Mouse (Mus musculus) midbrain, embryonic 11.5 days (tissue): ENCODE data around the gene Itk. TPM values are rescaled to one million over a fixed set of nuclear protein-coding genes. Genes with fewer than 3 reads are reported as not detected.

Experiments used
- ATAC-seq: fragments of 200-750 bp; cut with Nextera tagmentation; 2 replicates; pipeline ENCODE4 v1.8.0; 2017; ENCODE audit warnings: moderate TSS enrichment, moderate library complexity; ENCODE audit not compliant: low FRiP score
- DNase-seq: peaks from one replicate; pipeline ENCODE4 v3.0.0; 2015; ENCODE audit warnings: low spot score; ENCODE audit errors: missing footprints
- H3K27ac ChIP-seq: fragments of 300-500 bp; sonication (generic); 2 replicates; pipeline ENCODE4 v1.5.1; 2014; ENCODE audit warnings: low read depth, low read length
- H3K27me3 ChIP-seq: fragments of 300-500 bp; sonication (generic); 2 replicates; pipeline ENCODE4 v1.6.1; 2014; ENCODE audit warnings: mild to moderate bottlenecking, low read length, moderate library complexity, mixed read lengths; ENCODE audit not compliant: control insufficient read depth, insufficient read depth
- H3K36me3 ChIP-seq: fragments of 300-500 bp; sonication (generic); 2 replicates; pipeline ENCODE4 v1.6.1; 2014; ENCODE audit warnings: mild to moderate bottlenecking, low read length, moderate library complexity, mixed read lengths; ENCODE audit not compliant: control insufficient read depth, insufficient read depth
- H3K4me1 ChIP-seq: fragments of 300-500 bp; sonication (generic); 2 replicates; pipeline ENCODE4 v1.6.1; 2014; ENCODE audit warnings: low read length; ENCODE audit not compliant: control insufficient read depth, insufficient read depth
- H3K4me2 ChIP-seq: fragments of 300-500 bp; sonication (generic); 2 replicates; pipeline ENCODE4 v1.6.1; 2014; ENCODE audit warnings: mild to moderate bottlenecking, moderate library complexity
- H3K4me3 ChIP-seq: fragments of 300-500 bp; sonication (generic); 2 replicates; pipeline ENCODE4 v1.5.1; 2014; ENCODE audit warnings: low read depth, low read length
- H3K9ac ChIP-seq: fragments of 300-500 bp; sonication (generic); 2 replicates; pipeline ENCODE4 v1.6.1; 2014; ENCODE audit warnings: low read length
- H3K9me3 ChIP-seq: fragments of 300-500 bp; sonication (generic); 2 replicates; pipeline ENCODE4 v1.6.1; 2016; ENCODE audit warnings: low read length; ENCODE audit not compliant: control insufficient read depth
- WGBS: fragments of 180-500 bp; shearing (Covaris S2); extraction: QIAGEN DNeasy Blood & Tissue Kit; methylation state at CpG from one replicate; pipeline ENCODE4 v1.1.7; 2014; 5-methylcytosine and 5-hydroxymethylcytosine counted together
- polyA plus RNA-seq: library from polyadenylated mRNA; unstranded; fragments of >200 nt; fragmentation: Nextera tagmentation; extraction: Ambion mirVana; gene quantifications from 2 replicates; pipeline ENCODE4 v1.2.1, GENCODE M21; 2014

The Itk gene
- polyA plus RNA-seq, 1 experiment from 2014 or later = not detected

- H3K36me3 ChIP-seq = no peaks in the 10 kb centered on the region
- no peaks in the 10 kb centered on the region for H3K9me3 ChIP-seq
- no peak overlapping the region for H3K9ac ChIP-seq
- ATAC-seq (no peak), DNase-seq (no peak)
- H3K27me3 ChIP-seq = no peaks in the 10 kb centered on the region
- no peaks in the 10 kb centered on the region for H3K4me1 ChIP-seq
- WGBS = 83% methylated on average over 2 of the region's 2 CpGs
- H3K4me3 ChIP-seq = no peak overlapping the region
- H3K4me2 ChIP-seq = no peak overlapping the region
- H3K27ac ChIP-seq = no peak overlapping the region
Observed at GRCm38 (mm10) chr11:46384925-46385324, 4.4 kb downstream of the Itk start.

DNA sequence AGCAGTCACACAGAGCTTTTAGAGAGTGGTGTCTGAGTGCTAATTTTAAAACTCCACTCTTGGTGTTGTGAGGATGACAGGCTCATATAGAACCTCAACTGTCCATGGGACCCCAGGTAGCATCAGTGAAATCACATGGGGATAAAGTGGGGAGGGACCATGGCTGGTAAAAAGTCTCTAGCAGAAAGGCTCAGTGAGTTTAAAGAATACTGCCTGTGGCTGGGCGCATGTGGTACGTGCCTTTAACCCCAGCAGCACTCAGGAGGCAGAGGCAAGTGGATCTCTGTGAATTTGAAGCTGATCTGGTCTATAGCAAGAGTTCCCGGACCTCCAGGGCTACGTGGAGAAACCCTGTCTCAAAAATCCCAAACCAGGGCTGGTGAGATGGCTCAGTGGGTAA, 6.8 kb downstream of the Itk start:
- no peak for ATAC-seq
- 91% methylated on average over 4 of the region's 4 CpGs for WGBS
- no peak overlapping the region for H3K4me3 ChIP-seq

GRCm38 (mm10) chr11:46380097-46380675, 9.1 kb downstream of the Itk start:
- Histone ChIP-seq H3K27ac (no peak overlapping the region), H3K4me1 (no peaks in the 10 kb centered on the region), H3K4me2 (no peak overlapping the region), H3K36me3 (no peaks in the 10 kb centered on the region), H3K27me3 (no peaks in the 10 kb centered on the region), H3K4me3 (no peak overlapping the region), H3K9ac (no peak overlapping the region), H3K9me3 (no peaks in the 10 kb centered on the region)
- ATAC-seq = no peak
- no peak for DNase-seq
- WGBS = 88% methylated on average over 7 of the region's 7 CpGs

More for the DNA sequence above, 6.8 kb downstream of the Itk start:
- no peaks in the 10 kb centered on the region for H3K9me3 ChIP-seq
- no peaks in the 10 kb centered on the region for H3K27me3 ChIP-seq
- no peak overlapping the region for H3K9ac ChIP-seq
- DNase-seq = no peak
- H3K4me2 ChIP-seq = no peak overlapping the region
- H3K4me1 ChIP-seq = no peaks in the 10 kb centered on the region
- H3K27ac ChIP-seq = no peak overlapping the region
- H3K36me3 ChIP-seq = no peaks in the 10 kb centered on the region

- Histone ChIP-seq H3K9me3 (no peaks in the 10 kb centered on the region), H3K4me2 (no peak overlapping the region), H3K9ac (no peak overlapping the region), H3K36me3 (no peaks in the 10 kb centered on the region), H3K4me3 (no peak overlapping the region), H3K27me3 (no peaks in the 10 kb centered on the region), H3K27ac (no peak overlapping the region), H3K4me1 (no peaks in the 10 kb centered on the region)
- DNase-seq (no peak), ATAC-seq (no peak)
- 90% methylated on average over 8 of the region's 8 CpGs for WGBS
Observed at GRCm38 (mm10) chr11:46377819-46378782, 11.2 kb downstream of the Itk start.

- Histone ChIP-seq H3K36me3 (no peaks in the 10 kb centered on the region), H3K4me3 (no peak overlapping the region), H3K9ac (no peak overlapping the region), H3K4me1 (no peaks in the 10 kb centered on the region), H3K4me2 (no peak overlapping the region), H3K27ac (no peak overlapping the region), H3K27me3 (no peaks in the 10 kb centered on the region), H3K9me3 (no peaks in the 10 kb centered on the region)
- no peak for ATAC-seq
- no peak for DNase-seq
- WGBS = 88% methylated on average over 1 of the region's 1 CpGs
Observed at GRCm38 (mm10) chr11:46377316-46377715, 12.0 kb downstream of the Itk start.

DNA sequence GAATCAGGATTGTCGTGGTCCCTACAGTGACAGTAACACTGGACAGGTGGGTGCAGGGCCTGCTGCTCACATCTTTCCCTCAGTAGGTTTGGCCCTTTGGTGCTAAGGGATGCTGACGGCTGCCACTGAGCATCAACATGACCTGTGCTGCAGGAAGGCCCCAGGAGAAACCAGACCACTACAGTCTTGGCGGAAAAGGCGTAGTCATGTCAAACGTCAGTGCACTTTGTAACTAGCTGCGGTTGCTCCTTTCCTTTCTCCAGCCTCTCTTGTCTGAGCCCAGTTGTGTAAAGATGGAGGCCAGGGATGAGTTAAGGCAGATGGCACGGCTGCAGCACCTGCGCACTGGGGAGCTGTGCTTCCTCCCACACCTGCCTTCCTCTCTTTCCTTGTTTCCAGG, 14.3 kb downstream of the Itk start:
- WGBS = 87% methylated on average over 8 of the region's 8 CpGs
- no peak overlapping the region for H3K4me3 ChIP-seq
- H3K4me2 ChIP-seq = no peak overlapping the region
- DNase-seq = no peak
- no peak for ATAC-seq
- no peaks in the 10 kb centered on the region for H3K4me1 ChIP-seq
- H3K36me3 ChIP-seq = no peaks in the 10 kb centered on the region
- H3K9ac ChIP-seq = no peak overlapping the region
- H3K27ac ChIP-seq = no peak overlapping the region
- no peaks in the 10 kb centered on the region for H3K27me3 ChIP-seq
- no peaks in the 10 kb centered on the region for H3K9me3 ChIP-seq

GRCm38 (mm10) chr11:46373071-46374030, 16.0 kb downstream of the Itk start:
- H3K4me2 ChIP-seq = no peak overlapping the region
- no peak overlapping the region for H3K9ac ChIP-seq
- no peaks in the 10 kb centered on the region for H3K4me1 ChIP-seq
- no peaks in the 10 kb centered on the region for H3K36me3 ChIP-seq
- H3K27ac ChIP-seq = no peak overlapping the region
- H3K27me3 ChIP-seq = no peaks in the 10 kb centered on the region
- WGBS = 86% methylated on average over 13 of the region's 13 CpGs
- H3K9me3 ChIP-seq = no peaks in the 10 kb centered on the region
- DNase-seq = no peak
- no peak for ATAC-seq
- no peak overlapping the region for H3K4me3 ChIP-seq

GRCm38 (mm10) chr11:46372331-46372953, 16.9 kb downstream of the Itk start:
- Histone ChIP-seq H3K9me3 (no peaks in the 10 kb centered on the region), H3K4me3 (no peak overlapping the region), H3K36me3 (no peaks in the 10 kb centered on the region), H3K27me3 (no peaks in the 10 kb centered on the region), H3K9ac (no peak overlapping the region), H3K27ac (no peak overlapping the region), H3K4me1 (no peaks in the 10 kb centered on the region), H3K4me2 (no peak overlapping the region)
- ATAC-seq = no peak
- DNase-seq = no peak
- 90% methylated on average over 8 of the region's 8 CpGs for WGBS
